ENCODE assay signal across 8 mouse cellular contexts in genomic region chr11:96064521-96065214, GRCm38 (mm10). TPM values are rescaled to one million over a fixed set of nuclear protein-coding genes. Genes with fewer than 3 reads are reported as not detected.
DNase-seq lines count a peak whose midpoint lies in the region; ATAC-seq and TF ChIP-seq lines count a peak whose summit lies in the region.

No protein-coding gene starts in this region.

- under 1% methylated on average over 36 of the region's 64 CpGs for WGBS in hindbrain, embryonic 11.5 days
- WGBS in liver, postnatal 0 days (ENCODE audit: insufficient replicate concordance): 1% methylated on average over 43 of the region's 64 CpGs
- under 1% methylated on average over 64 of the region's 64 CpGs for WGBS in neural tube, embryonic 12.5 days

- H3K4me1 ChIP-seq in hindbrain, embryonic 11.5 days (replicated peaks; ENCODE audit: control insufficient read depth, insufficient read depth, low read length): no peaks in the 10 kb centered on the region
- peaks cover 20% of the 10 kb centered on the region for H3K4me1 ChIP-seq in liver, postnatal 0 days (ENCODE audit: insufficient read depth)
- H3K4me1 ChIP-seq in neural tube, embryonic 12.5 days: peaks cover 22% of the 10 kb centered on the region

- peak; percentile 69 for ATAC-seq in hindbrain, embryonic 11.5 days (ENCODE audit: low FRiP score)
- ATAC-seq in liver, postnatal 0 days: peak; percentile 68
- peak; percentile 78 for ATAC-seq in neural tube, embryonic 12.5 days (ENCODE audit: low FRiP score, low read depth)

- TF ChIP-seq EP300 in liver, postnatal 0 days (IDR thresholded peaks at IDR 0.05; ENCODE audit: low read depth): no peak

- no peak for TF ChIP-seq CTCF in liver, postnatal 0 days (IDR thresholded peaks at IDR 0.05; ENCODE audit: low read depth)

- peak overlapping the region; percentile 80 for H3K9ac ChIP-seq in hindbrain, embryonic 11.5 days (ENCODE audit: low read depth, low read length)
- H3K9ac ChIP-seq in liver, postnatal 0 days (replicated peaks): peak overlapping the region; percentile 98
- H3K9ac ChIP-seq in neural tube, embryonic 12.5 days: peak overlapping the region; percentile 92

- peak; percentile 19 for DNase-seq in right cerebral cortex, postnatal 14 days
- no peak for DNase-seq in right cerebral cortex, adult 2 months (ENCODE audit: low spot score in 2 of 2)
- peak; percentile 20 for DNase-seq in embryo, embryonic 11.5 days (ENCODE audit: low read depth, low spot score)
- peak; percentile 54 for DNase-seq in hindbrain, embryonic 11.5 days (ENCODE audit: low spot score)
- peak; percentile 67 for DNase-seq in liver, postnatal 0 days
- DNase-seq in ovary, postnatal 10 days (ENCODE audit: low spot score): no peak
- DNase-seq in Muller cell, postnatal 12 days (ENCODE audit: inconsistent ontology term): no peak

- H3K27ac ChIP-seq in hindbrain, embryonic 11.5 days (ENCODE audit: low read depth, low read length): peak overlapping the region; percentile 70
- peak overlapping the region; percentile 94 for H3K27ac ChIP-seq in liver, postnatal 0 days (ENCODE audit: low read depth)
- peak overlapping the region; percentile 26; the same call in 1 of the 2 replicates for H3K27ac ChIP-seq in neural tube, embryonic 12.5 days

- H3K9me3 ChIP-seq in hindbrain, embryonic 11.5 days (ENCODE audit: control insufficient read depth, low read length): no peaks in the 10 kb centered on the region
- no peaks in the 10 kb centered on the region for H3K9me3 ChIP-seq in liver, postnatal 0 days (ENCODE audit: low read length)
- H3K9me3 ChIP-seq in neural tube, embryonic 12.5 days: no peaks in the 10 kb centered on the region

- peak overlapping the region; percentile 73 for H3K4me2 ChIP-seq in hindbrain, embryonic 11.5 days (replicated peaks; ENCODE audit: low read depth, low read length)
- peak overlapping the region; percentile 91 for H3K4me2 ChIP-seq in liver, postnatal 0 days (ENCODE audit: low read depth, low read length)
- H3K4me2 ChIP-seq in neural tube, embryonic 12.5 days (replicated peaks): peak overlapping the region; percentile 85

- peaks cover 7% of the 10 kb centered on the region; the same call in 1 of the 2 replicates for H3K36me3 ChIP-seq in hindbrain, embryonic 11.5 days (ENCODE audit: control insufficient read depth, insufficient read depth, low read length)
- H3K36me3 ChIP-seq in liver, postnatal 0 days (replicated peaks; ENCODE audit: insufficient read depth, low read length): peaks cover 31% of the 10 kb centered on the region
- H3K36me3 ChIP-seq in neural tube, embryonic 12.5 days: peaks cover 18% of the 10 kb centered on the region

- no peaks in the 10 kb centered on the region for H3K27me3 ChIP-seq in hindbrain, embryonic 11.5 days (ENCODE audit: control insufficient read depth, insufficient read depth, low read length)
- H3K27me3 ChIP-seq in liver, postnatal 0 days (ENCODE audit: insufficient read depth, low read length): no peaks in the 10 kb centered on the region
- H3K27me3 ChIP-seq in neural tube, embryonic 12.5 days (replicated peaks): no peaks in the 10 kb centered on the region

- peak overlapping the region; percentile 91 for H3K4me3 ChIP-seq in hindbrain, embryonic 11.5 days (ENCODE audit: low read depth, low read length)
- peak overlapping the region; percentile 99 for H3K4me3 ChIP-seq in liver, postnatal 0 days (ENCODE audit: low read depth, low read length)
- peak overlapping the region; percentile 97 for H3K4me3 ChIP-seq in neural tube, embryonic 12.5 days

RNA-seq across cellular contexts. Expression of gene Ube2z, which starts 0.5 kb away (rescaled TPM):
- 20.9 and 25.2 TPM in 2 replicates for polyA plus RNA-seq in hindbrain, embryonic 11.5 days (2014; fragmentation: Nextera tagmentation; extraction: Ambion mirVana)
- 11.5 and 12.3 TPM in 2 replicates for polyA plus RNA-seq in liver, postnatal 0 days (2015; fragmentation: Nextera tagmentation; extraction: Ambion mirVana)
- polyA plus RNA-seq in neural tube, embryonic 12.5 days (2016; fragmentation: Nextera tagmentation; extraction: Ambion mirVana): 35.1 and 42.2 TPM in 2 replicates

RNA-seq across cellular contexts. Expression of gene Atp5g1, which starts 10.8 kb away (rescaled TPM):
- 474 and 485 TPM in 2 replicates for polyA plus RNA-seq in hindbrain, embryonic 11.5 days (2014; fragmentation: Nextera tagmentation; extraction: Ambion mirVana)
- 781 and 849 TPM in 2 replicates for polyA plus RNA-seq in liver, postnatal 0 days (2015; fragmentation: Nextera tagmentation; extraction: Ambion mirVana)
- polyA plus RNA-seq in neural tube, embryonic 12.5 days (2016; fragmentation: Nextera tagmentation; extraction: Ambion mirVana): 483 and 502 TPM in 2 replicates

RNA-seq across cellular contexts. Expression of gene Snf8, which starts 30.0 kb away (rescaled TPM):
- polyA plus RNA-seq in hindbrain, embryonic 11.5 days (2014; fragmentation: Nextera tagmentation; extraction: Ambion mirVana): 47.3 and 48.8 TPM in 2 replicates
- 46.9 and 47.5 TPM in 2 replicates for polyA plus RNA-seq in liver, postnatal 0 days (2015; fragmentation: Nextera tagmentation; extraction: Ambion mirVana)
- 130 and 134 TPM in 2 replicates for polyA plus RNA-seq in neural tube, embryonic 12.5 days (2016; fragmentation: Nextera tagmentation; extraction: Ambion mirVana)

RNA-seq across cellular contexts. Expression of gene Gip, which starts 40.3 kb away (rescaled TPM):
- not detected in 2 replicates for polyA plus RNA-seq in hindbrain, embryonic 11.5 days (2014; fragmentation: Nextera tagmentation; extraction: Ambion mirVana)
- not detected in 2 replicates for polyA plus RNA-seq in liver, postnatal 0 days (2015; fragmentation: Nextera tagmentation; extraction: Ambion mirVana)
- not detected in 2 replicates for polyA plus RNA-seq in neural tube, embryonic 12.5 days (2016; fragmentation: Nextera tagmentation; extraction: Ambion mirVana)

RNA-seq across cellular contexts. Expression of gene Calcoco2, which starts 47.1 kb away (rescaled TPM):
- polyA plus RNA-seq in hindbrain, embryonic 11.5 days (2014; fragmentation: Nextera tagmentation; extraction: Ambion mirVana): 0.17 TPM in 1 of 2 replicates, not detected in the other
- polyA plus RNA-seq in liver, postnatal 0 days (2015; fragmentation: Nextera tagmentation; extraction: Ambion mirVana): not detected in 2 replicates
- not detected in 2 replicates for polyA plus RNA-seq in neural tube, embryonic 12.5 days (2016; fragmentation: Nextera tagmentation; extraction: Ambion mirVana)

Comparison
In these comparisons a context has a peak if more than half of its experiments do, and no peak if none do; other contexts are left out.
1. DNase-seq: peak in right cerebral cortex, postnatal 14 days (single experiment), embryo, embryonic 11.5 days (single experiment), hindbrain, embryonic 11.5 days (single experiment) and liver, postnatal 0 days (single experiment); none in right cerebral cortex, adult 2 months (0 of 2), ovary, postnatal 10 days (single experiment) and Muller cell, postnatal 12 days (single experiment).
2. H3K27ac ChIP-seq: peak in every context shown above with its lines; median percentile 94 in liver, postnatal 0 days; 70 in hindbrain, embryonic 11.5 days; 26 in neural tube, embryonic 12.5 days.
3. Peak in every context shown above with its lines, with median percentiles within 50 percentile points of each other: ATAC-seq, H3K4me2 ChIP-seq, H3K4me3 ChIP-seq and H3K9ac ChIP-seq.